Mouse (Mus musculus) kidney, adult 2 months (tissue): ENCODE measurements at regions not wholly inside any gene's neighbourhood (a gene's known extent, or its start where the extent isn't known, plus 50 kb on each side); places are given as distances from the start of the nearest gene placed in this dataset.
A peak's percentile ranks its signal among the peaks of the same experiment; 100 is the strongest.

Experiments
- DNase-seq: peaks from one replicate; pipeline ENCODE4 v3.0.0; 2021
- H3K27ac ChIP-seq: fragments of 200-500 bp; 2 replicates; pipeline ENCODE4 v1.5.1; 2012; ENCODE audit warnings: low read depth, low read length, control low read depth, inconsistent platforms; ENCODE audit not compliant: insufficient read depth
- H3K27me3 ChIP-seq: fragments of 200-500 bp; replicated peaks from 2 replicates; pipeline ENCODE4 v1.6.1; 2012; ENCODE audit warnings: mild to moderate bottlenecking, moderate library complexity, low read length, inconsistent platforms; ENCODE audit not compliant: control insufficient read depth, insufficient read depth
- H3K36me3 ChIP-seq: fragments of 200-500 bp; 2 replicates; pipeline ENCODE4 v1.6.1; 2012; ENCODE audit warnings: mild to moderate bottlenecking, moderate library complexity, low read length, inconsistent platforms; ENCODE audit not compliant: control insufficient read depth, insufficient read depth
- H3K4me1 ChIP-seq: fragments of 200-500 bp; 2 replicates; pipeline ENCODE4 v1.6.1; 2011; ENCODE audit warnings: low read length; ENCODE audit not compliant: control insufficient read depth, insufficient read depth
- H3K4me3 ChIP-seq: fragments of 200-500 bp; 2 replicates; pipeline ENCODE4 v1.5.1; 2011; ENCODE audit warnings: mild to moderate bottlenecking, low read depth, low read length, control low read depth; ENCODE audit not compliant: insufficient read depth
- CTCF ChIP-seq: fragments of 200-500 bp; conservative IDR thresholded peaks from 2 replicates; pipeline ENCODE4 v1.5.1; 2011; ENCODE audit warnings: low read depth, mild to moderate bottlenecking, control low read depth, low read length, moderate library complexity, mixed read lengths; ENCODE audit not compliant: insufficient read depth, insufficient read length
- POLR2A ChIP-seq: fragments of 200-500 bp; IDR thresholded peaks from one replicate; pipeline ENCODE4 v1.6.1; 2011; ENCODE audit warnings: low read depth, low read length, control low read depth
- whole genome bisulfite sequencing: fragments of 180-500 bp; shearing (Covaris S2); methylation state at CpG from one replicate; pipeline ENCODE4 v1.1.7; 2018; 5-methylcytosine and 5-hydroxymethylcytosine counted together

GRCm38 (mm10) chr3:115799981-115800380 is 85.1 kb upstream of the S1pr1 start:
- H3K27ac ChIP-seq, result no peak overlapping the region
- TF ChIP-seq POLR2A (no peak), CTCF (no peak)
- H3K4me3 ChIP-seq, result no peak overlapping the region
- 74% methylated on average over 2 of the region's 2 CpGs for WGBS
- no peaks in the 10 kb centered on the region for H3K27me3 ChIP-seq
- DNase-seq, result no peak
- no peaks in the 10 kb centered on the region for H3K36me3 ChIP-seq
- H3K4me1 ChIP-seq, result peaks cover 2% of the 10 kb centered on the region; the same call in 1 of the 2 replicates

GRCm38 (mm10) chr3:115800873-115801272 is 86.0 kb upstream of the S1pr1 start:
- Histone ChIP-seq H3K4me1 (peaks cover 2% of the 10 kb centered on the region; the same call in 1 of the 2 replicates), H3K4me3 (no peak overlapping the region), H3K27ac (no peak overlapping the region), H3K36me3 (no peaks in the 10 kb centered on the region), H3K27me3 (no peaks in the 10 kb centered on the region)
- DNase-seq, result no peak
- 55% methylated on average over 5 of the region's 5 CpGs for WGBS
- no peak for TF ChIP-seq CTCF
- no peak for TF ChIP-seq POLR2A

- no peak for TF ChIP-seq CTCF
- no peak for TF ChIP-seq POLR2A
- Histone ChIP-seq H3K27me3 (no peaks in the 10 kb centered on the region), H3K4me1 (peaks cover 2% of the 10 kb centered on the region; the same call in 1 of the 2 replicates), H3K4me3 (no peak overlapping the region), H3K27ac (no peak overlapping the region; the same call in 1 of the 2 replicates), H3K36me3 (no peaks in the 10 kb centered on the region)
- peak; percentile 22 for DNase-seq
- WGBS, result 67% methylated on average over 5 of the region's 5 CpGs
These were observed 85.9 kb upstream of the Dph5 start for GRCm38 (mm10) chr3:115801581-115802200.

GRCm38 (mm10) chr3:115804616-115805015 is 83.0 kb upstream of the Dph5 start:
- TF ChIP-seq CTCF (no peak), POLR2A (no peak)
- WGBS, result 57% methylated on average over 3 of the region's 3 CpGs
- H3K4me1 ChIP-seq, result peaks cover 2% of the 10 kb centered on the region; the same call in 1 of the 2 replicates
- H3K27ac ChIP-seq, result no peak overlapping the region
- DNase-seq, result no peak
- H3K27me3 ChIP-seq, result no peaks in the 10 kb centered on the region
- H3K4me3 ChIP-seq, result no peak overlapping the region
- no peaks in the 10 kb centered on the region for H3K36me3 ChIP-seq

GRCm38 (mm10) chr3:115807032-115807431 is 80.6 kb upstream of the Dph5 start:
- 80% methylated on average over 3 of the region's 3 CpGs for WGBS
- TF ChIP-seq POLR2A (no peak), CTCF (no peak)
- no peaks in the 10 kb centered on the region for H3K36me3 ChIP-seq

GRCm38 (mm10) chr3:115815168-115815567 is 72.5 kb upstream of the Dph5 start:
- 50% methylated on average over 4 of the region's 4 CpGs for WGBS
- H3K27ac ChIP-seq, result peak overlapping the region; percentile 92

More at GRCm38 (mm10) chr3:115807032-115807431, 80.6 kb upstream of the Dph5 start:
- Histone ChIP-seq H3K27ac (no peak overlapping the region), H3K27me3 (no peaks in the 10 kb centered on the region), H3K4me1 (no peaks in the 10 kb centered on the region), H3K4me3 (no peak overlapping the region)
- DNase-seq, result no peak

GRCm38 (mm10) chr3:115815571-115816156 is 72.0 kb upstream of the Dph5 start:
- peak; percentile 76 for DNase-seq
- Histone ChIP-seq H3K4me3 (no peak overlapping the region), H3K4me1 (peaks cover 6% of the 10 kb centered on the region), H3K36me3 (no peaks in the 10 kb centered on the region), H3K27ac (peak overlapping the region; percentile 92), H3K27me3 (no peaks in the 10 kb centered on the region)
- WGBS, result 42% methylated on average over 12 of the region's 12 CpGs
- TF ChIP-seq CTCF, result no peak

More at GRCm38 (mm10) chr3:115815168-115815567, 72.5 kb upstream of the Dph5 start:
- no peaks in the 10 kb centered on the region for H3K27me3 ChIP-seq
- TF ChIP-seq CTCF, result no peak
- TF ChIP-seq POLR2A, result no peak
- H3K4me1 ChIP-seq, result peaks cover 6% of the 10 kb centered on the region
- H3K36me3 ChIP-seq, result no peaks in the 10 kb centered on the region
- peak; percentile 13 for DNase-seq
- H3K4me3 ChIP-seq, result no peak overlapping the region
